Mouse (Mus musculus) CH12.LX (cell line): ENCODE results near the gene Atg16l1. TPM values are rescaled to one million over a fixed set of nuclear protein-coding genes. Genes with fewer than 3 reads are reported as not detected.

ENCODE experiments used
- DNase-seq: peaks from one replicate; pipeline ENCODE4 v3.0.0-alpha.2; 2013; ENCODE audit errors: extremely low read depth
- H3K27ac ChIP-seq: 2 replicates; pipeline ENCODE4 v1.5.1; 2012; ENCODE audit warnings: low read depth, mild to moderate bottlenecking, control low read depth, moderate library complexity; ENCODE audit not compliant: insufficient read depth
- H3K27me3 ChIP-seq: replicated peaks from 2 replicates; pipeline ENCODE3; 2012; ENCODE audit warnings: inconsistent platforms
- H3K36me3 ChIP-seq, 2 experiments: replicated peaks in 1 of 2; 2 replicates each; pipeline versions ENCODE3 to v1.6.1; 2012; ENCODE audit warnings: inconsistent platforms in 1 of 2, low read length in 1 of 2, mild to moderate bottlenecking in 1 of 2, mixed read lengths in 1 of 2, moderate library complexity in 1 of 2; ENCODE audit not compliant: control insufficient read depth in 1 of 2, insufficient read depth in 1 of 2
- H3K4me1 ChIP-seq, 2 experiments: 2 replicates each; pipeline ENCODE4 v1.6.1; 2012; ENCODE audit warnings: inconsistent platforms in 1 of 2, moderate library complexity in 1 of 2; ENCODE audit not compliant: insufficient read depth in 2 of 2, control insufficient read depth in 1 of 2
- H3K4me2 ChIP-seq: 2 replicates; pipeline ENCODE4 v1.6.1; 2012; ENCODE audit warnings: low read depth, mild to moderate bottlenecking, control low read depth; ENCODE audit not compliant: poor library complexity, insufficient read depth, severe bottlenecking
- H3K4me3 ChIP-seq, 3 experiments: fragments of 150-350 bp in 1 of 3; sonication (generic) in 1 of 3; replicated peaks in 1 of 3; 2 replicates each; pipeline versions ENCODE3 to v1.5.1; 2011 to 2012; ENCODE audit warnings: low read depth in 2 of 3, low read length in 2 of 3, mild to moderate bottlenecking in 2 of 3, moderate library complexity in 2 of 3, control low read depth in 1 of 3, improper control_type of control experiment in 1 of 3, inconsistent platforms in 1 of 3, mixed read lengths in 1 of 3; ENCODE audit not compliant: poor library complexity in 1 of 3
- H3K79me2 ChIP-seq: replicated peaks from 2 replicates; pipeline ENCODE4 v1.6.1; 2012; ENCODE audit warnings: mild to moderate bottlenecking, moderate library complexity; ENCODE audit not compliant: control insufficient read depth, poor library complexity, insufficient read depth, severe bottlenecking; ENCODE audit errors: extremely low read depth
- H3K9ac ChIP-seq: 2 replicates; pipeline ENCODE4 v1.6.1; 2012; ENCODE audit warnings: low read depth, mild to moderate bottlenecking, control low read depth, moderate library complexity; ENCODE audit not compliant: insufficient read depth
- H3K9me3 ChIP-seq: replicated peaks from 2 replicates; pipeline ENCODE3; 2012; ENCODE audit warnings: low read length, inconsistent platforms, mixed read lengths
- CHD2 ChIP-seq: IDR thresholded peaks from 2 replicates; pipeline ENCODE4 v1.6.1; 2011; ENCODE audit warnings: low read length, improper control_type of control experiment
- CTCF ChIP-seq, 2 experiments: IDR thresholded peaks in 1 of 2; conservative IDR thresholded peaks in 1 of 2; 2 replicates each; pipeline ENCODE4 v1.5.1; 2011 to 2012; ENCODE audit warnings: low read depth in 2 of 2, low read length in 2 of 2, improper control_type of control experiment in 1 of 2, inconsistent platforms in 1 of 2, mild to moderate bottlenecking in 1 of 2, moderate library complexity in 1 of 2
- E2F4 ChIP-seq: IDR thresholded peaks from 2 replicates; pipeline ENCODE4 v1.6.1; 2011; ENCODE audit warnings: low read depth, low read length, improper control_type of control experiment; ENCODE audit not compliant: insufficient replicate concordance
- EP300 ChIP-seq: IDR thresholded peaks from 2 replicates; pipeline ENCODE4 v1.6.1; 2011; ENCODE audit warnings: low read length, improper control_type of control experiment
- HCFC1 ChIP-seq: IDR thresholded peaks from 2 replicates; pipeline ENCODE4 v1.6.1; 2012; ENCODE audit warnings: low read depth, mild to moderate bottlenecking, inconsistent platforms, low read length, improper control_type of control experiment
- JUND ChIP-seq: conservative IDR thresholded peaks from 2 replicates; pipeline ENCODE4 v1.6.1; 2011; ENCODE audit warnings: low read depth, low read length, improper control_type of control experiment
- KAT2A ChIP-seq: IDR thresholded peaks from 2 replicates; pipeline ENCODE4 v1.6.1; 2012; ENCODE audit warnings: low read length, improper control_type of control experiment, inconsistent platforms; ENCODE audit not compliant: insufficient replicate concordance
- MAFK ChIP-seq: IDR thresholded peaks from 2 replicates; pipeline ENCODE4 v1.6.1; 2011; ENCODE audit warnings: low read length, improper control_type of control experiment; ENCODE audit not compliant: insufficient replicate concordance
- MEF2A ChIP-seq: IDR thresholded peaks from 2 replicates; pipeline ENCODE4 v1.6.1; 2014; ENCODE audit warnings: low read depth, mild to moderate bottlenecking, inconsistent platforms, low read length, improper control_type of control experiment, borderline replicate concordance
- MYC ChIP-seq: IDR thresholded peaks from 2 replicates; pipeline ENCODE4 v1.6.1; 2011; ENCODE audit warnings: low read depth, mild to moderate bottlenecking, improper control_type of control experiment, low read length
- NELFE ChIP-seq: IDR thresholded peaks from 2 replicates; pipeline ENCODE4 v1.6.1; 2011; ENCODE audit warnings: low read depth, low read length, improper control_type of control experiment
- NRF1 ChIP-seq: IDR thresholded peaks from 2 replicates; pipeline ENCODE4 v1.6.1; 2014; ENCODE audit warnings: low read depth, mild to moderate bottlenecking, inconsistent platforms, low read length, improper control_type of control experiment, moderate library complexity
- PAX5 ChIP-seq: IDR thresholded peaks from 2 replicates; pipeline ENCODE4 v1.6.1; 2012; ENCODE audit warnings: low read length, inconsistent platforms, mixed read lengths
- POLR2AphosphoS2 ChIP-seq: IDR thresholded peaks from 2 replicates; pipeline ENCODE4 v1.6.1; 2011; ENCODE audit warnings: low read depth, low read length, improper control_type of control experiment
- TBP ChIP-seq: conservative IDR thresholded peaks from 2 replicates; pipeline ENCODE4 v1.6.1; 2011; ENCODE audit warnings: low read depth, low read length, improper control_type of control experiment
- UBTF ChIP-seq: IDR thresholded peaks from 2 replicates; pipeline ENCODE4 v1.6.1; 2012; ENCODE audit warnings: low read depth, mild to moderate bottlenecking, inconsistent platforms, low read length, improper control_type of control experiment, moderate library complexity
- USF1 ChIP-seq: IDR thresholded peaks from 2 replicates; pipeline ENCODE4 v1.6.1; 2014; ENCODE audit warnings: low read depth, mild to moderate bottlenecking, inconsistent platforms, low read length, improper control_type of control experiment
- USF2 ChIP-seq: conservative IDR thresholded peaks from 2 replicates; pipeline ENCODE4 v1.6.1; 2011; ENCODE audit warnings: low read depth, low read length, improper control_type of control experiment
- ZKSCAN1 ChIP-seq: IDR thresholded peaks from 2 replicates; pipeline ENCODE4 v1.6.1; 2012; ENCODE audit warnings: low read depth, inconsistent platforms, low read length, improper control_type of control experiment, borderline replicate concordance
- ZMIZ1 ChIP-seq: IDR thresholded peaks from 2 replicates; pipeline ENCODE4 v1.6.1; 2012; ENCODE audit warnings: low read depth, mild to moderate bottlenecking, inconsistent platforms, low read length, improper control_type of control experiment
- dilution Hi-C: fragments of 300-500 bp; cut with MboI; formaldehyde crosslinking; loops from 2 replicates; pipeline ENCODE4 v1.14.3; 2020; ENCODE audit warnings: low sequenced_read_pairs; ENCODE audit not compliant: extremely low pct_unique_long_range_greater_than_20kb, extremely low pct_ligation_motif_present
- in situ Hi-C: fragments of 300-500 bp; cut with MboI; formaldehyde crosslinking; loops from 3 replicates; pipeline ENCODE4 v1.14.3; 2019; ENCODE audit warnings: low sequenced_read_pairs, low pct_ligation_motif_present, low pct_unique_long_range_greater_than_20kb, mixed read lengths
- polyA plus RNA-seq: library from polyadenylated mRNA; unstranded; fragments of >175 nt; gene quantifications from 2 replicates; pipeline ENCODE4 v1.2.1, GENCODE M21; 2012; ENCODE audit warnings: low read depth; ENCODE audit not compliant: insufficient read length
- total RNA-seq, 2 experiments: library from RNA; depleted of rRNA; stranded (reverse); fragments of 300-350 nt in 1 of 2; fragments of >200 nt in 1 of 2; gene quantifications; 2 replicates each; pipeline ENCODE4 v1.2.3; 2012 to 2014

Gene Atg16l1
- total and polyA plus RNA-seq, 3 experiments, result 19.9 to 21.6 (median 19.9) TPM

- TF ChIP-seq ZKSCAN1, result no peak; the same call in 1 of the 2 replicates
These were observed at the start of gene Atg16l1 (continued) for GRCm38 (mm10) chr1:87755641-87756470.

- TF ChIP-seq HCFC1 (no peak), EP300 (no peak), UBTF (no peak), CTCF (conservative IDR thresholded peaks at IDR 0.05 in 1 of 2, IDR thresholded peaks at IDR 0.05 in 1 of 2; ENCODE audit: low read depth in 2 of 2, low read length in 2 of 2) (no peak), CHD2 (no peak), USF2 (no peak), JUND (no peak), NRF1 (no peak), MEF2A (no peak), MAFK (no peak), NELFE (no peak), MYC (no peak)
- dilution Hi-C loops (no loop called here), in situ Hi-C loops (no loop called here)
- Histone ChIP-seq H3K27ac (no peak overlapping the region), H3K27me3 (no peaks in the 10 kb centered on the region), H3K4me3 (no peak overlapping the region), H3K79me2 (no peaks in the 10 kb centered on the region), H3K36me3 (peaks cover 85 to 97% of the 10 kb centered on the region in 2 experiments), H3K9me3 (peaks cover 2% of the 10 kb centered on the region), H3K9ac (no peak overlapping the region), H3K4me1 (no peaks in the 10 kb centered on the region), H3K4me2 (no peak overlapping the region)
- DNase-seq, result no peak
These were observed 49.3 kb upstream of the Atg16l1 start for GRCm38 (mm10) chr1:87706361-87706760.

- H3K4me1 ChIP-seq, result no peaks in the 10 kb centered on the region
- TF ChIP-seq ZMIZ1, result no peak
- TF ChIP-seq USF2, result no peak
- TF ChIP-seq PAX5, result no peak
- TF ChIP-seq MYC, result no peak
- TF ChIP-seq TBP, result no peak
- TF ChIP-seq E2F4, result no peak
- no peak for TF ChIP-seq KAT2A
- no peak for TF ChIP-seq USF1
- no peak for TF ChIP-seq POLR2AphosphoS2
- no peak for TF ChIP-seq NELFE
- no peak overlapping the region for H3K27ac ChIP-seq
- H3K4me3 ChIP-seq, result no peak overlapping the region
- H3K27me3 ChIP-seq, result no peaks in the 10 kb centered on the region
- H3K36me3 ChIP-seq, result peaks cover 89 to 99% of the 10 kb centered on the region in 2 experiments
- in situ Hi-C loops (no loop called here), dilution Hi-C loops (no loop called here)
- no peak overlapping the region for H3K4me2 ChIP-seq
- DNase-seq, result no peak
- no peaks in the 10 kb centered on the region for H3K79me2 ChIP-seq
- peaks cover 2% of the 10 kb centered on the region for H3K9me3 ChIP-seq
- no peak overlapping the region for H3K9ac ChIP-seq
These were observed 46.6 kb upstream of the Atg16l1 start for GRCm38 (mm10) chr1:87709020-87709419.
